Mouse (Mus musculus): Measurements from ENCODE around the gene Gm49342.
A peak's percentile ranks its signal among the peaks of the same experiment; 100 is the strongest.

The Gm49342 gene

GRCm38 (mm10) chr14:50987668-50988067, 43.4 kb downstream of the Gm49342 start:
- DNase-seq = peak; percentile 52

DNA sequence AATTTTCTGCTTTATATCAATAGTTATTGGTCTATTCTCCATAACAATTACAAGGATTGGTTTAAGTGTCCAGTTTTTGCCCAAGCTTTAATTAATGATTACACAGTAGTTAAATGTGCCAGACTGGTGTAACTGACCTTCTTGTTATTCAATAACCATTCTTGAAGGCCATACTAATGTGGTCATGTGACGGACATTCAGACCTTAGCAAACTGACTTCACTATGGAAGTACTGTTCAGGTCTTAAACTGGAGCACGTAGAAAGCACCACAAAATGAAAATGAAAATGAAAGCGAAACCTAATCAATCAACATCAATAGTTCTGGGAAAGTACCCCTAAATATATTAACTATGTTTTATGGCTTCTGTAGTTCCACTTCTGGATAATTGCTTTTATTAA, 46.7 kb downstream of the Gm49342 start:
- peak; percentile 36 for DNase-seq

DNA sequence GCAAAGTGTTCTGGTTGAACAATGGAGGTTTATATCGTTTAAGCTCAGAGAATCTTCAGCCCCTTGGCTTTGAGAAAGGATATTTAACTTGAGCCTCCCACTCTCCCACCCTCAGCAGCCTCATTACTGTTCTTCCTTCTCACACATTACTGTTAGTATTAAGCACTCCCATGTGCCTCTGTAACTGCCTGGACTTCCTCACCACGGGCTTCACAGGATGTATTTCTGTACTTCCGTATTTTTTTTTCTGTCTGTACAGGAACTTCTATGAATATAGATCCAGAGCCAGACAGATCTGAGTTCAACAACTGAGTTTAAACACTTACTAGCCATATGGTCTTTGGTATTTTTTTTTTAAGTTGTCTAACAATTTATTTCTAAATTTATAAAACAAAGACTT, 52.8 kb downstream of the Gm49342 start:
- no peak for DNase-seq

- DNase-seq = peak; percentile 68
Measured at GRCm38 (mm10) chr14:50997999-50998666, 53.8 kb downstream of the Gm49342 start.

- DNase-seq = no peak
Measured at GRCm38 (mm10) chr14:51007152-51007801, 63.0 kb downstream of the Gm49342 start, which contains the start of gene Rnase10. TSS of gene Rnase10 (plus strand) at chr14:51007751.

GRCm38 (mm10) chr14:51007914-51008713, 63.8 kb downstream of the Gm49342 start:
- peak; percentile 37 for DNase-seq

DNA sequence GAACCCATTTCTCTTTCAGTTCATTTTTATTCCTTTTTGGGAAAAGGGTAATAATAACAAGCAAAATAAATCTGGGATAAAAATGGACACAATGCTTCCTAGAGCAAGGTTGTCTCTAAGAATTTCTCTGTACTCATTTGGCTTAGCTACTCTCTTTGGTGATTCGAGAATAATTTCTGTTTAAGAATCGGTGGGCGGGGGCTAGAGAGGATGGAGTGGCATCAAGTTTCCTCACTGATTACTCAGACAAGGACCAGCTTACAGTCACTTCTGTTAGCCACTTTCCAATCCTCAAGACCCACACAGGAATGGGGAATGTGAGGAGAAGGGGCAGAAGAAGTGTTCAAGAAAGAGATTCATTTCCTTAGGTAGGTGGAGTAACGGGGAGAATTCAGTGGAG, 64.5 kb downstream of the Gm49342 start:
- no peak for DNase-seq

- DNase-seq = no peak
Measured at GRCm38 (mm10) chr14:51009572-51009971, 65.3 kb downstream of the Gm49342 start.
